34 mouse cellular contexts compared by ENCODE assay signal in genomic region chr15:92134254-92134653, GRCm38 (mm10).
DNase-seq lines count a peak whose midpoint lies in the region; ATAC-seq lines count a peak whose summit lies in the region.
"Had no signal": no experiment of that assay in that cellular context is flagged by ENCODE, and none has a peak within 500 bp of the region (broad histone marks: within the 10 kb centered on the region; RNA-seq: fewer than 3 reads in every experiment).

No protein-coding gene starts in this region.

- no peaks in the 10 kb centered on the region for H3K4me1 ChIP-seq in heart, embryonic 16.5 days (ENCODE audit: control insufficient read depth, insufficient read depth, low read length)
- H3K4me1 ChIP-seq: embryonic facial prominence, embryonic 15.5 days; forebrain, embryonic 12.5 days; heart, embryonic 12.5 days; hindbrain, embryonic 10.5 days; intestine, embryonic 15.5 days; limb, embryonic 15.5 days had no signal

- H3K9me3 ChIP-seq in heart, embryonic 16.5 days (replicated peaks; ENCODE audit: control insufficient read depth, low read length): no peaks in the 10 kb centered on the region
- H3K9me3 ChIP-seq: embryonic facial prominence, embryonic 15.5 days; forebrain, embryonic 12.5 days; heart, embryonic 12.5 days; hindbrain, embryonic 10.5 days; hindbrain, embryonic 15.5 days; intestine, embryonic 15.5 days; limb, embryonic 10.5 days; limb, embryonic 15.5 days; neural tube, embryonic 12.5 days had no signal

- no peak overlapping the region for H3K27ac ChIP-seq in heart, embryonic 16.5 days (ENCODE audit: low read length)
- H3K27ac ChIP-seq: embryonic facial prominence, embryonic 15.5 days; forebrain, embryonic 12.5 days; hindbrain, embryonic 10.5 days; hindbrain, embryonic 15.5 days; intestine, embryonic 15.5 days; limb, embryonic 10.5 days; limb, embryonic 15.5 days; liver, embryonic 14.5 days; macrophage; neural tube, embryonic 12.5 days; stomach, postnatal 0 days had no signal

- peak; percentile 55 for ATAC-seq in heart, embryonic 16.5 days (replicated peaks; ENCODE audit: extremely low read depth, insufficient read depth, low FRiP score)
- ATAC-seq in activated CD4-positive, CD25-positive, alpha-beta regulatory T cell, adult 4 months: peak; percentile 73
- peak; percentile 60 for ATAC-seq in inflammation-experienced regulatory T-cells, adult 6 months
- ATAC-seq in granulocyte monocyte progenitor cell, adult 5-6 weeks (replicated peaks; ENCODE audit: poor library complexity, severe bottlenecking): no peak; the same call in 1 of the 2 replicates
- ATAC-seq: forebrain, postnatal 0 days; intestine, embryonic 15.5 days; midbrain, embryonic 16.5 days had no signal

- no peaks in the 10 kb centered on the region for H3K27me3 ChIP-seq in heart, embryonic 16.5 days (ENCODE audit: control insufficient read depth, insufficient read depth, low read length)
- H3K27me3 ChIP-seq: embryonic facial prominence, embryonic 15.5 days; forebrain, embryonic 12.5 days; heart, embryonic 12.5 days; hindbrain, embryonic 15.5 days; intestine, embryonic 15.5 days; limb, embryonic 15.5 days; neural tube, embryonic 12.5 days had no signal

- H3K4me3 ChIP-seq in heart, embryonic 16.5 days (ENCODE audit: low read length): no peak overlapping the region
- H3K4me3 ChIP-seq: embryonic facial prominence, embryonic 15.5 days; forebrain, embryonic 12.5 days; heart, embryonic 12.5 days; hindbrain, embryonic 10.5 days; hindbrain, embryonic 15.5 days; intestine, embryonic 15.5 days; limb, embryonic 10.5 days; limb, embryonic 15.5 days; neural tube, embryonic 12.5 days had no signal

- no peaks in the 10 kb centered on the region for H3K36me3 ChIP-seq in heart, embryonic 16.5 days (ENCODE audit: control insufficient read depth, insufficient read depth)
- H3K36me3 ChIP-seq: embryonic facial prominence, embryonic 15.5 days; forebrain, embryonic 12.5 days; heart, embryonic 12.5 days; hindbrain, embryonic 10.5 days; hindbrain, embryonic 15.5 days; intestine, embryonic 15.5 days; limb, embryonic 10.5 days; limb, embryonic 15.5 days; neural tube, embryonic 12.5 days had no signal

- 66% methylated on average over 9 of the region's 9 CpGs for WGBS in heart, embryonic 16.5 days

- no peak for DNase-seq in heart, adult 9 months (ENCODE audit: low spot score in 2 of 2)
- DNase-seq in thymus, postnatal 25 days: peak; percentile 14
- DNase-seq in gastrocnemius, adult 8-10 months (ENCODE audit: low spot score in 2 of 2): no peak
- DNase-seq in urinary bladder, postnatal 4 days (ENCODE audit: low spot score in 2 of 2): no peak
- DNase-seq: adrenal gland, adult 8-10 months; cerebellum, adult 8-10 months; forebrain, postnatal 0 days; gastrocnemius, postnatal 14 days; heart, adult 18-20 months; heart, postnatal 10 days; kidney, adult 2 months; kidney, postnatal 36 days; lung, adult 2 months; lung, postnatal 10 days; right cerebral cortex, adult 18-20 months; spleen, adult 18-20 months had no signal

- H3K9ac ChIP-seq in heart, embryonic 16.5 days (ENCODE audit: low read length): no peak overlapping the region
- H3K9ac ChIP-seq: embryonic facial prominence, embryonic 15.5 days; forebrain, embryonic 12.5 days; forebrain, postnatal 0 days; heart, embryonic 12.5 days; hindbrain, embryonic 15.5 days; intestine, embryonic 15.5 days; limb, embryonic 15.5 days; liver, embryonic 14.5 days; neural tube, embryonic 12.5 days had no signal

- no peak overlapping the region for H3K4me2 ChIP-seq in heart, embryonic 16.5 days (ENCODE audit: low read depth, low read length)
- H3K4me2 ChIP-seq: embryonic facial prominence, embryonic 15.5 days; forebrain, embryonic 12.5 days; heart, embryonic 12.5 days; hindbrain, embryonic 15.5 days; intestine, embryonic 15.5 days; limb, embryonic 15.5 days; midbrain, embryonic 11.5 days; neural tube, embryonic 12.5 days had no signal
